Mouse (Mus musculus) forebrain, embryonic 13.5 days (tissue): ENCODE data around the gene Cmss1. TPM values are rescaled to one million over a fixed set of nuclear protein-coding genes. Genes with fewer than 3 reads are reported as not detected.
"Not testable (repeated sequence)": the region's sequence is repeated elsewhere in the genome, so short reads cannot be mapped to it uniquely, and the experiment has no call there.

Experiments
- ATAC-seq: fragments of 200-750 bp; cut with Nextera tagmentation; 2 replicates; pipeline ENCODE4 v1.8.0; 2017
- H3K27ac ChIP-seq: fragments of 300-500 bp; sonication (generic); 2 replicates; pipeline ENCODE4 v1.5.1; 2015; ENCODE audit warnings: inconsistent platforms, mild to moderate bottlenecking, moderate library complexity
- H3K27me3 ChIP-seq: fragments of 300-500 bp; sonication (generic); 2 replicates; pipeline ENCODE4 v1.6.1; 2015; ENCODE audit warnings: mild to moderate bottlenecking, inconsistent platforms
- H3K36me3 ChIP-seq: fragments of 300-500 bp; sonication (generic); 2 replicates; pipeline ENCODE4 v1.6.1; 2015; ENCODE audit warnings: mild to moderate bottlenecking, inconsistent platforms; ENCODE audit not compliant: poor library complexity, severe bottlenecking
- H3K4me1 ChIP-seq: fragments of 300-500 bp; sonication (generic); 2 replicates; pipeline ENCODE4 v1.6.1; 2015; ENCODE audit warnings: inconsistent platforms
- H3K4me2 ChIP-seq: fragments of 300-500 bp; sonication (generic); 2 replicates; pipeline ENCODE4 v1.6.1; 2015; ENCODE audit warnings: inconsistent platforms, mild to moderate bottlenecking, moderate library complexity
- H3K4me3 ChIP-seq: fragments of 300-500 bp; sonication (generic); 2 replicates; pipeline ENCODE4 v1.5.1; 2015; ENCODE audit warnings: mild to moderate bottlenecking, inconsistent platforms
- H3K9ac ChIP-seq: fragments of 300-500 bp; sonication (generic); 2 replicates; pipeline ENCODE4 v1.6.1; 2015; ENCODE audit warnings: mild to moderate bottlenecking, inconsistent platforms
- H3K9me3 ChIP-seq: fragments of 300-500 bp; sonication (generic); replicated peaks from 2 replicates; pipeline ENCODE4 v1.6.1; 2016; ENCODE audit warnings: inconsistent platforms
- WGBS: fragments of 180-500 bp; shearing (Covaris S2); methylation state at CpG from one replicate; pipeline ENCODE4 v1.1.7; 2015; 5-methylcytosine and 5-hydroxymethylcytosine counted together
- polyA plus RNA-seq: library from polyadenylated mRNA; unstranded; fragments of >200 nt; fragmentation: Nextera tagmentation; extraction: Ambion mirVana; gene quantifications from 2 replicates; pipeline ENCODE4 v1.2.1, GENCODE M21; 2015

The Cmss1 gene
- polyA plus RNA-seq, 1 experiment from 2014 or later = 45.2 TPM

DNA sequence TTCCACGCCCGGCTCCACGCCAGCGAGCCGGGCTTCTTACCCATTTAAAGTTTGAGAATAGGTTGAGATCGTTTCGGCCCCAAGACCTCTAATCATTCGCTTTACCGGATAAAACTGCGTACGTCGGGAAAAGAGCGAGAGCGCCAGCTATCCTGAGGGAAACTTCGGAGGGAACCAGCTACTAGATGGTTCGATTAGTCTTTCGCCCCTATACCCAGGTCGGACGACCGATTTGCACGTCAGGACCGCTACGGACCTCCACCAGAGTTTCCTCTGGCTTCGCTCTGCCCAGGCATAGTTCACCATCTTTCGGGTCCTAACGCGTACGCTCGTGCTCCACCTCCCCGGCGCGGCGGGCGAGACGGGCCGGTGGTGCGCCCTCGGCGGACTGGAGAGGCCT is 215.5 kb downstream of the Cmss1 start:
- H3K36me3 ChIP-seq, H3K4me1 ChIP-seq, H3K27me3 ChIP-seq, ATAC-seq, H3K4me2 ChIP-seq, H3K27ac ChIP-seq, H3K9ac ChIP-seq, H3K9me3 ChIP-seq, H3K4me3 ChIP-seq: not testable (repeated sequence)
- WGBS = 35% methylated on average over 28 of the region's 39 CpGs

DNA sequence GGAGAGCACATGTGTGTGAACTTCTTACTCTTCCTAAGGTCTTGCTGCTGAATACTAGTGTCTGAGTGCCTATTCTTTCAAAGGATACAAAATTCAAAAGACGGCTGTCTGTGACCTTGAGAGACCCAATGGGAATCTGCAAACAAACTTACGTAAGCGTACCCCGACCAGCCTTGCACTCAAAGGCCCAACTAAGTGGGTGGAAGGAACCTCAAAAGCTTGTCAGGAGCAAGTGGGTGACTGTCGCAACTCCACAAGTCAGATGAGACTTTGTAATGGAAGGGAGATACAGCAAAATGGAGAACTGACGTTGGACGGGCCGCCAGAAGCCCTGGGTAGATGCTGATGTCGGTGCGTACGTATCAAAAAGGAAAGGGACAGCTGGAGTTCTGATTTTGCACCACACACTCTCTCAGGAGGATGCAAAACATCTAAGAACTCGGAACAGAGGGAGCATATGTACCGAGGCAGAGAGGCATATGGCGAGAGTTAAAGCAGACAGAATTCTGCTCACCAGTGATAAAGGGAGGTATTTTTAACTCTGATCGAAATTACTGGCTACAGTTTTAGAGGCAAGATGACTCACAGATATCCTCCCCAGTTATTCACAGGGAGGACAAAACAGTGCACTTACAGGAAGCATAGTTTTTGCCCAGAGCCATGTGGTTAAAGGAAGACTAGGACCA is 217.0 kb downstream of the Cmss1 start:
- Histone ChIP-seq H3K9me3 (no peaks in the 10 kb centered on the region), H3K4me2 (no peak overlapping the region), H3K27ac (no peak overlapping the region), H3K36me3 (no peaks in the 10 kb centered on the region), H3K27me3 (no peaks in the 10 kb centered on the region), H3K9ac (no peak overlapping the region), H3K4me1 (no peaks in the 10 kb centered on the region), H3K4me3 (no peak overlapping the region)
- 90% methylated on average over 15 of the region's 15 CpGs for WGBS
- ATAC-seq = no peak

DNA sequence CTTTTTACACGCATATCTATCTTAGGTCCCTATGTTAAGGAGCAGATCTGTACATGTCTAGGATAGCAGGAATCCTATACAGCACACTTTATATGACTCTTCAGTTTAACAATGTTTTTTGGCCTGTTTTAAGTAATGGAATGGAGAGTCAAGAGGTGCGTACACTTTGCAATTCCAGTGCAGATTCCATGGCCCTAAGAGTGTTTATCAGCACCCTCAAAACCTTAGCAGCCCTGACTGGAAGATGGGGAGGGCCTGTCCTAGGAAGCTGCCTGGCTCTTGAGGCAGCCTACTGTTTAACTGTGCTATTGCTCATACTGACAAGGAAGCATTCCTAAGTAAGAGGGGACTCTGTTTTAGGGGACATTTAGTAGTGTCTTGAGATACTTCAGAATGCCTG is 222.4 kb downstream of the Cmss1 start:
- Histone ChIP-seq H3K4me1 (no peaks in the 10 kb centered on the region), H3K27me3 (no peaks in the 10 kb centered on the region), H3K27ac (no peak overlapping the region), H3K36me3 (no peaks in the 10 kb centered on the region), H3K4me2 (no peak overlapping the region), H3K4me3 (no peak overlapping the region), H3K9me3 (0 out of 2 replicates have a peak, but pooled peaks cover 4% of the 10 kb centered on the region), H3K9ac (no peak overlapping the region)
- 96% methylated on average over 2 of the region's 2 CpGs for WGBS
- no peak for ATAC-seq

DNA sequence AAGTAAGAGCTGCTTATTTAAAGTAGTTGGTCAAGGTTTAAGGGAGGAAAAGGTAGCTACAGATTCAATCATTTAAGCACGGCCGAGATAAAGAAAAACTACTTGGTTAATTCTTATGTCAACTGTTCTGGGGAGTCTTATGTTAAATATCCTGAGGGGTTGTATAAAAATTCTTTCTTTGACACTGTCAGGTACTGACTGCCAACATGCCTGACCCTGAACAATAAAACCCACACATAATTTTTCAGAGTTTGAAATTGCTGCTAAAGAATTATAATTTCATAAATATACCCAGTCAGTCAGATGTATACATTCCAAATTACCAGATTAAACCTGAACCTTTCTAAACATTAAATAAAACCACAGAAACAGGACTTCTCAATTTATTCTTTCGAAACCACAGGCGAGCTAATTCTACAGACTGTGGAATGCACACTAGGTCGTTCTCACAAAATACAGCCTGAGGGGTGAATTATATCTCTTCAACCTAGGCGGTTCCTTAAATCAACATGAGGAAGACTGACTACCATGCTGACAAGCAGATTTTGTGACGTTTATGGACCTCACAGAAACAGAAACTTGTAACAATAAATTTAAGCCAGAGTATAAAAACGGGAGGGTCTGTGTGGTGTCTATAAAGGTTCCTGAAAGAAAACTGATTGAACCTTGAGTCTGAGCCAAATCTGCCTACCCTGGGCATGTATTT is 223.2 kb downstream of the Cmss1 start:
- no peak overlapping the region for H3K9ac ChIP-seq
- WGBS = 87% methylated on average over 8 of the region's 8 CpGs
- H3K4me2 ChIP-seq = no peak overlapping the region
- no peaks in the 10 kb centered on the region for H3K36me3 ChIP-seq
- no peak overlapping the region for H3K4me3 ChIP-seq
- no peaks in the 10 kb centered on the region for H3K4me1 ChIP-seq
- H3K27me3 ChIP-seq = no peaks in the 10 kb centered on the region
- H3K27ac ChIP-seq = no peak overlapping the region
- no peak for ATAC-seq
- H3K9me3 ChIP-seq = 0 out of 2 replicates have a peak, but pooled peaks cover 4% of the 10 kb centered on the region

DNA sequence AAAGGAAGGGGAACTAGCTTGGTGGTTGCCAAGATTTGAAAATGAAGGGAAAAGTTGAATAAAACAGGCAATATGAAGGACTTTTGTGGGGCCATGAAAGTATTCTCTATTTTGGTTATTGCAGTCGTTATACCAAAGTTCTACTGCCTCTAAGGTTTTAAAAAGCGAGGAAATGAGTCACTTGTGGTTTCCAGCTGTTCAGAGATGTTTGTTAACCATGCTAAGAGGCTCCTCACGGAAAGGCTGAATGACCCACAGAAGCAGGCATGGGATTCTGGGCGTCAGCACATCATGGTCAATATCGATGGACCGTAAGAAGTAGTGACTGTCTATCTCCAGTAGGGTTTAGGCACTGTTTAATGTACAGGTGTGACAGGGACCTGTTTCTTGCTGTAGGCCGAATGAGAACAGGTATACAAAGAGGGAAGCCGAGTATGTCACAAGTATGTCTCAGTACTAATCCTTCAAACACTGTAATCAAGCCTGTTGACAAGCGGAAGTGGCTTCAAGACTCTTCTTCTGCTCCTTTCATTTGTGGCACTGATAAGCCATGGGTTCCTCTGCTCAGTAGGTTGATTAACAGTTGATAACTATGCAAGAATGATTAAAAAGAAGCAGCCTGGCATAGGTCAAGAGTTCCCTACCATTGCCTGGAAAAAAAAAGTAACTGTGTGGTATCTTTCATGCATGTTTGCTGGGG is 227.9 kb downstream of the Cmss1 start:
- Histone ChIP-seq H3K9me3 (0 out of 2 replicates have a peak, but pooled peaks cover 4% of the 10 kb centered on the region), H3K4me2 (no peak overlapping the region), H3K4me1 (no peaks in the 10 kb centered on the region), H3K27me3 (no peaks in the 10 kb centered on the region), H3K4me3 (no peak overlapping the region), H3K36me3 (no peaks in the 10 kb centered on the region), H3K27ac (no peak overlapping the region), H3K9ac (no peak overlapping the region)
- no peak for ATAC-seq
- WGBS = 86% methylated on average over 9 of the region's 9 CpGs

DNA sequence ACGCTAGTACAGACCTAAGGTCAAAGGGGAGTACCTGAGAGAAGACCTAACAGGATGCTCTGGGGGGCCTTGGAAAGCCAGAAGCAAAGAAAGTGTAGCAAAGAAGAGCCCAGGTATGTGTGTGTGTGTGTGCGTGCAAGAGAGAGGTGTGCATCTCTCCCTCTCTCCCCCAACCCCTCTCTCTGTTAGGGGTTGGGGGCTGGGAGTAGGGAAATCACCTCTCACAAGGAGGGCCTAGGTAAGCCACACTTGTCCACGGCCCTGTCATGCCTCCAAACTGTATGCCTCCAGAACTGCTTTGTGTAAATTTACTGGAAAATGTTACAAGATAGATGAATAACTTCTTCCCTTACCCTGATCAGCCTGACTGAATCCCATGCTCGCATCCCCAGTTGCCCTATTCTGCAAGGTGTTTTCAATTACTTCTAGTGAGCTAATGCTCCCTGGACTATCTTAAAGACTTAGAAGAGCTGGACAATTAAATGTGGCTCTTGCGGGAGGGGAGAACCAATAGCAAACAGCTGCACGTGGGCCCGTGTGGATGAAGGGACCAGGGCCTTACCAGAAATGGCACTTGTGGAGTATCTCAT is 231.3 kb downstream of the Cmss1 start:
- no peak for ATAC-seq
- 85% methylated on average over 7 of the region's 7 CpGs for WGBS

DNA sequence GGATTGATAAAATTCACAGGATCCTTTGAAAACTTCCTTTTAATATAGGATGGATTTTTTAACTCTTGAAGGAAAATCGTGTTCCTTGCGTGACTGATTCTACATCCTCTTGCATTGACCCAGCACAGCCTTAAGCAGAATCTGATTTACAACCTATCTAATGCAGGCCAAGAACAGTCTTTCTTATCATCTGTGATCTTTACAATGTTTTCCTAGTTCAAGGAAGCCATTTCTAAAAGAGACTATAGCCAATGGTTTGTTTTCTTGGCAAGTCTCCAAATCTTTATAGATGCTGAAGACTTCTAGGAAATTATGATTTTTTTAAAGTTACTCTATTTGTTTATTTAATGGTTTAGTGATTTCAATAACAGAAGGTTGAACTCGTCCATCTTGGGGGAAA is 234.5 kb downstream of the Cmss1 start:
- H3K4me1 ChIP-seq = no peaks in the 10 kb centered on the region
- H3K36me3 ChIP-seq = no peaks in the 10 kb centered on the region
- no peaks in the 10 kb centered on the region for H3K9me3 ChIP-seq
- no peak for ATAC-seq
- no peak overlapping the region for H3K4me2 ChIP-seq
- H3K27ac ChIP-seq = no peak overlapping the region
- H3K9ac ChIP-seq = no peak overlapping the region
- no peaks in the 10 kb centered on the region for H3K27me3 ChIP-seq
- H3K4me3 ChIP-seq = no peak overlapping the region
- 93% methylated on average over 3 of the region's 3 CpGs for WGBS

More for the DNA sequence above, 231.3 kb downstream of the Cmss1 start:
- no peaks in the 10 kb centered on the region for H3K9me3 ChIP-seq
- no peaks in the 10 kb centered on the region for H3K4me1 ChIP-seq
- no peak overlapping the region for H3K4me2 ChIP-seq
- no peaks in the 10 kb centered on the region for H3K36me3 ChIP-seq
- H3K27me3 ChIP-seq = no peaks in the 10 kb centered on the region
- H3K9ac ChIP-seq = no peak overlapping the region
- H3K27ac ChIP-seq = no peak overlapping the region
- H3K4me3 ChIP-seq = no peak overlapping the region

DNA sequence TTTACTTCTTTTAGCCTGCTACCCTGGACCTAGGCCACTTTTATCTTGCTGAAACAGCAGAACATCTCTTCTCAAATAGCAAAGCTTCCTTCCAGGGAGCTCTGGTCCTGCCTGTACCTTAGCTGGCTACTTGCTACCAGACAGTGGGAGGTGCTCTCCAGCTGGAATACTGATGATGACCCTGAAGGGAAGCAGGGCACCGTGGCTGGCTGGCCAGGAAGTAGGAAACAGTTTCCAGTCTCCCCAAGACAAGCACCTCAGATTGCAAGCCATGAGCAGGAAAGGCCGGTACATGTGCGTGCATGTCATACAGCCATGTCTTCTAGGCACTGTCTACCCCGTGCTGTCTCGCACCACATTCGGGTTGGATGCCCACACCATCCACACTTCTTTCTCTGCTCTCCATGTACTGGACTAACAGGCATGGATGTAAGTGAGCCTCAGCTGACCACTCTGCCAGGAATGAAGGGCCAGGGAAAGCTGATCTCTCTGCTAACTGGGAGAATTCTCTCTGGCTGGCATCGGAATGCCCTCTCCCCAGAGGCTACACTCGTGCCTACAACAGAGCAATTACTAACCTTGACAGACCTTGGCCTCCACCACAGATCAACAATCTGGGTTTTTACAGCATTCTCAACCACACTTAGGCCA is 236.7 kb downstream of the Cmss1 start:
- WGBS = 90% methylated on average over 8 of the region's 8 CpGs
- H3K4me1 ChIP-seq = no peaks in the 10 kb centered on the region
- H3K9ac ChIP-seq = no peak overlapping the region
- H3K36me3 ChIP-seq = no peaks in the 10 kb centered on the region
- no peaks in the 10 kb centered on the region for H3K9me3 ChIP-seq
- ATAC-seq = no peak
- no peaks in the 10 kb centered on the region for H3K27me3 ChIP-seq
- no peak overlapping the region for H3K4me3 ChIP-seq
- H3K4me2 ChIP-seq = no peak overlapping the region
- H3K27ac ChIP-seq = no peak overlapping the region

DNA sequence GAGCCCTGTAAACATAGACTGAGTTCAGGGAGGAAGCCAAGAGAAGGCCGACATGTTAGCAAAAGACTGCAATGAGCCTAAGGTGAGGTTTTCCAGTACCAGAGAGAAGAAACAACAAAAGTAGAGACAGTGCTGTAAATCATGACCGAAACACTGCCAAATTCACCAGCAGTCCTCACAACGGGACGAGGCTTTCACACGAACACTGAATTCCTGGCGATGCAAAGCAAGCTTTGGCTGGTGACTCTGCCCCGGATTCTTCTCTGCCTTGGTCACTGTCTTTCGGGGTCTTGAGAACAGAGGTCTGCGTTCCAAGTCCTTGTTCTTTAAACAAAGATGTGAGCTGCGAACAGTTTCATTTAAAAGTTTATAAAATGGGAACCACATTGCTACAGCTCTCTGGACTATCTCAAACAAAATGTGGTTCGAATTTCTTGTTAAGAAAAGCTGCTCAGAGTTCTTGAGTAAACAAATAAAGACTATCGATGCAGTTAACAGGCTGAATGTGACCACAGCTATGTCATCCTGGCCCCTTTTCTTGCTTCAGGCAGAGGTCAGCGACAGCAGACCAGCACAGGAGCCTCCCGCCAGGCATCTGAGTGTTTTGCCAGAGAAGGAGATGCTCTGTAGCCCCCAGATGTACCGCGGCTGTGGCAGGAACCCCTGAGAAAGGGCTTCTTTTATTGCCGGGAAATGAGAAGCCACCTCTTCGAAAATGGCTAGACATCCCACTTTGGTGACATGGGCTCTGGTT is 239.5 kb downstream of the Cmss1 start:
- Histone ChIP-seq H3K36me3 (no peaks in the 10 kb centered on the region), H3K4me3 (no peak overlapping the region), H3K9me3 (no peaks in the 10 kb centered on the region), H3K4me1 (peaks cover 5% of the 10 kb centered on the region; the same call in 1 of the 2 replicates), H3K27me3 (no peaks in the 10 kb centered on the region), H3K9ac (no peak overlapping the region), H3K27ac (no peak overlapping the region), H3K4me2 (no peak overlapping the region)
- no peak for ATAC-seq
- 85% methylated on average over 18 of the region's 18 CpGs for WGBS

DNA sequence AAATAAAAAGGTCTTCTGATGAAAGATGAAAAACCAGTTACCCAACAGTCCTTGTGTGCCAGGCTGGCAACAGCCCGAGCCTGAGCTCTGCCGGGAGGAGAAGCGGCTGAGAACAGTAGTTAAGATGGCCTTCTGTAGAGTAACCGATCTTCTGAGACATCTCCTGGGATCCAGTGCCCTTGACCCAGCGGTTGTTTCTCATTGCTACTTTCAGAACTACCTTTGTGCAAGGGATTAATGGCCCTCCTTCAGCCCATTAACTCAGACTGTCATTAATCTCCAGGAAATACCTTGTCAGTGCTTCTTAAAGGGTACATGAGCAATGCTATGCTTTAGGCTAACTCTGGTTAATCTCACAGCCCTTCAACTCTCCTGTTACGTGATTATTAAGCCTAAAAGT is 240.5 kb downstream of the Cmss1 start:
- 83% methylated on average over 6 of the region's 6 CpGs for WGBS

DNA sequence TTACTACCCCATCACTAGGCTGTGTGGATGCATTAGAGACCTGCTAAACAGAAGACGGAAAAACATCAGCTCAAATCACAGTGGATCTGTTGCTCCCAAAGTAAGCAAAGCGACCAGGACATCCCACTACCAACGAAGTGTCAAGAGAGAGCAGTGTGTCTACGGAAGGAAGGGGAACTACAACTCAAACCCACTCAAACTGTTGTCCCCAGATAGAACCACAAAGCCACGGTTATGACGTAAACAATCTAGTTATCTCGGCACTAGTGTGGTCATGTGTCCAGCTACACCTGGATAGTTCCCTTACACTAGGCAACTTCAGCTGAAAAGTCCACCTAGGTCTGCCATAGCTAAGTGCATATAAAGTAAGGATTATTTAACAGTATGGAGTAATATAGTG is 242.2 kb downstream of the Cmss1 start:
- Histone ChIP-seq H3K4me1 (peaks cover 5% of the 10 kb centered on the region; the same call in 1 of the 2 replicates), H3K4me2 (no peak overlapping the region), H3K4me3 (no peak overlapping the region), H3K27ac (no peak overlapping the region), H3K27me3 (no peaks in the 10 kb centered on the region), H3K9me3 (no peaks in the 10 kb centered on the region), H3K36me3 (no peaks in the 10 kb centered on the region), H3K9ac (no peak overlapping the region)
- no peak for ATAC-seq
- WGBS = 93% methylated on average over 7 of the region's 7 CpGs

More for the DNA sequence above, 240.5 kb downstream of the Cmss1 start:
- no peak overlapping the region for H3K9ac ChIP-seq
- no peaks in the 10 kb centered on the region for H3K36me3 ChIP-seq
- H3K4me3 ChIP-seq = no peak overlapping the region
- ATAC-seq = no peak
- no peaks in the 10 kb centered on the region for H3K27me3 ChIP-seq
- H3K27ac ChIP-seq = no peak overlapping the region
- H3K4me2 ChIP-seq = no peak overlapping the region
- peaks cover 5% of the 10 kb centered on the region; the same call in 1 of the 2 replicates for H3K4me1 ChIP-seq
- no peaks in the 10 kb centered on the region for H3K9me3 ChIP-seq
